Mouse (Mus musculus) liver, postnatal 0 days (tissue): Measurements from ENCODE around the gene 2310009B15Rik. TPM values are rescaled to one million over a fixed set of nuclear protein-coding genes. Genes with fewer than 3 reads are reported as not detected.
"Not testable (repeated sequence)": the region's sequence is repeated elsewhere in the genome, so short reads cannot be mapped to it uniquely, and the experiment has no call there.

Experiments
- ATAC-seq: fragments of 200-750 bp; cut with Nextera tagmentation; 2 replicates; pipeline ENCODE4 v1.8.0; 2017; ENCODE audit warnings: mild to moderate bottlenecking, moderate library complexity
- DNase-seq: peaks from one replicate; pipeline ENCODE4 v3.0.0-alpha.2; 2016
- H3K27ac ChIP-seq: fragments of 300-500 bp; sonication (generic); 2 replicates; pipeline ENCODE4 v1.5.1; 2014; ENCODE audit warnings: antibody characterized with exemption, moderate library complexity, mild to moderate bottlenecking, low read depth
- H3K27me3 ChIP-seq: fragments of 300-500 bp; sonication (generic); 2 replicates; pipeline ENCODE4 v1.6.1; 2014; ENCODE audit warnings: low read length, control low read depth, mixed read lengths; ENCODE audit not compliant: insufficient read depth
- H3K36me3 ChIP-seq: fragments of 300-500 bp; sonication (generic); replicated peaks from 2 replicates; pipeline ENCODE4 v1.6.1; 2014; ENCODE audit warnings: mild to moderate bottlenecking, control low read depth, low read length, moderate library complexity, mixed read lengths; ENCODE audit not compliant: insufficient read depth
- H3K4me1 ChIP-seq: fragments of 300-500 bp; sonication (generic); 2 replicates; pipeline ENCODE4 v1.6.1; 2014; ENCODE audit warnings: antibody characterized with exemption, mild to moderate bottlenecking, control low read depth; ENCODE audit not compliant: insufficient read depth
- H3K4me2 ChIP-seq: fragments of 300-500 bp; sonication (generic); 2 replicates; pipeline ENCODE4 v1.6.1; 2014; ENCODE audit warnings: low read depth, mild to moderate bottlenecking, low read length, moderate library complexity, mixed read lengths
- H3K4me3 ChIP-seq: fragments of 300-500 bp; sonication (generic); 2 replicates; pipeline ENCODE4 v1.5.1; 2014; ENCODE audit warnings: low read depth, low read length
- H3K9ac ChIP-seq: fragments of 300-500 bp; sonication (generic); replicated peaks from 2 replicates; pipeline ENCODE4 v1.6.1; 2014; ENCODE audit warnings: mild to moderate bottlenecking, moderate library complexity
- H3K9me3 ChIP-seq: fragments of 300-500 bp; sonication (generic); 2 replicates; pipeline ENCODE4 v1.6.1; 2016; ENCODE audit warnings: mild to moderate bottlenecking, control low read depth, low read length, mixed read lengths
- CTCF ChIP-seq: sonication (generic); IDR thresholded peaks from 2 replicates; pipeline ENCODE4 v1.5.1; 2016; ENCODE audit warnings: antibody characterized with exemption, low read depth
- EP300 ChIP-seq: IDR thresholded peaks from 2 replicates; pipeline ENCODE4 v1.6.1; 2016; ENCODE audit warnings: antibody characterized with exemption, low read depth, mild to moderate bottlenecking
- WGBS: fragments of 180-500 bp; shearing (Covaris S2); extraction: QIAGEN DNeasy Blood & Tissue Kit; methylation state at CpG from one replicate; pipeline ENCODE4 v1.1.7; 2014; ENCODE audit not compliant: insufficient replicate concordance; 5-methylcytosine and 5-hydroxymethylcytosine counted together
- polyA plus RNA-seq: library from polyadenylated mRNA; unstranded; fragments of >200 nt; fragmentation: Nextera tagmentation; extraction: Ambion mirVana; gene quantifications from 2 replicates; pipeline ENCODE4 v1.2.1, GENCODE M21; 2015

2310009B15Rik gene
- polyA plus RNA-seq = 28.0 and 28.2 TPM in 2 replicates

GRCm38 (mm10) chr1:138856101-138856950 lies at the start of gene 2310009B15Rik:
Gene 2310009B15Rik (minus strand): TSS chr1:138856852.
- Histone ChIP-seq H3K4me3 (peak within 1 kb of the TSS; percentile 58), H3K27ac (peak within 1 kb of the TSS; percentile 81), H3K9ac (peak within 1 kb of the TSS; percentile 58; the same call in 1 of the 2 replicates), H3K4me2 (peak within 1 kb of the TSS; percentile 59)
- not testable (repeated sequence) for H3K4me1 ChIP-seq, H3K9me3 ChIP-seq, H3K27me3 ChIP-seq, H3K36me3 ChIP-seq
- peak; percentile 90 for DNase-seq
- peak; percentile 99 for ATAC-seq
- under 1% methylated on average over 32 of the region's 79 CpGs for WGBS

GRCm38 (mm10) chr1:138906256-138906655 lies 49.6 kb upstream of the 2310009B15Rik start:
- WGBS = 65% methylated on average over 3 of the region's 3 CpGs
- no peaks in the 10 kb centered on the region for H3K9me3 ChIP-seq
- no peak overlapping the region for H3K27ac ChIP-seq
- no peak for TF ChIP-seq EP300
- ATAC-seq (no peak), DNase-seq (no peak)
- H3K4me3 ChIP-seq = no peak overlapping the region
- H3K9ac ChIP-seq = no peak overlapping the region
- H3K4me2 ChIP-seq = no peak overlapping the region
- no peaks in the 10 kb centered on the region for H3K36me3 ChIP-seq
- H3K4me1 ChIP-seq = no peaks in the 10 kb centered on the region
- no peaks in the 10 kb centered on the region for H3K27me3 ChIP-seq

- Histone ChIP-seq H3K4me1 (no peaks in the 10 kb centered on the region), H3K36me3 (no peaks in the 10 kb centered on the region), H3K4me3 (no peak overlapping the region), H3K27ac (no peak overlapping the region), H3K4me2 (no peak overlapping the region), H3K27me3 (no peaks in the 10 kb centered on the region), H3K9me3 (no peaks in the 10 kb centered on the region), H3K9ac (no peak overlapping the region)
- ATAC-seq = no peak
- 72% methylated on average over 3 of the region's 3 CpGs for WGBS
- TF ChIP-seq CTCF = no peak
- TF ChIP-seq EP300 = no peak
- DNase-seq = no peak
Measured at GRCm38 (mm10) chr1:138905092-138905765, 48.6 kb upstream of the 2310009B15Rik start.

GRCm38 (mm10) chr1:138903894-138904293 lies 47.2 kb upstream of the 2310009B15Rik start:
- 81% methylated on average over 5 of the region's 5 CpGs for WGBS
- no peaks in the 10 kb centered on the region for H3K9me3 ChIP-seq
- no peak for TF ChIP-seq EP300
- TF ChIP-seq CTCF = no peak
- H3K4me3 ChIP-seq = no peak overlapping the region
- no peak for DNase-seq
- ATAC-seq = no peak
- no peaks in the 10 kb centered on the region for H3K4me1 ChIP-seq
- no peak overlapping the region for H3K4me2 ChIP-seq
- no peak overlapping the region for H3K27ac ChIP-seq
- no peak overlapping the region for H3K9ac ChIP-seq
- H3K27me3 ChIP-seq = no peaks in the 10 kb centered on the region
- no peaks in the 10 kb centered on the region for H3K36me3 ChIP-seq

- H3K9ac ChIP-seq = no peak overlapping the region
- no peaks in the 10 kb centered on the region for H3K4me1 ChIP-seq
- H3K27me3 ChIP-seq = no peaks in the 10 kb centered on the region
- no peak overlapping the region for H3K4me3 ChIP-seq
- no peak for DNase-seq
- 82% methylated on average over 16 of the region's 16 CpGs for WGBS
- no peaks in the 10 kb centered on the region for H3K36me3 ChIP-seq
- H3K4me2 ChIP-seq = no peak overlapping the region
- no peak overlapping the region for H3K27ac ChIP-seq
- TF ChIP-seq CTCF (no peak), EP300 (no peak)
- no peaks in the 10 kb centered on the region for H3K9me3 ChIP-seq
- ATAC-seq = no peak
Measured at GRCm38 (mm10) chr1:138901431-138902117, 44.9 kb upstream of the 2310009B15Rik start.

- no peak for ATAC-seq
- H3K27ac ChIP-seq = no peak overlapping the region
- WGBS = 67% methylated on average over 3 of the region's 3 CpGs
Measured at GRCm38 (mm10) chr1:138896088-138896487, 39.4 kb upstream of the 2310009B15Rik start.

More at GRCm38 (mm10) chr1:138896088-138896487, 39.4 kb upstream of the 2310009B15Rik start:
- H3K4me3 ChIP-seq = no peak overlapping the region
- no peaks in the 10 kb centered on the region for H3K36me3 ChIP-seq
- no peak for DNase-seq
- no peaks in the 10 kb centered on the region for H3K27me3 ChIP-seq
- H3K4me2 ChIP-seq = no peak overlapping the region
- no peak for TF ChIP-seq EP300
- peak; percentile 37 for TF ChIP-seq CTCF
- H3K9me3 ChIP-seq = no peaks in the 10 kb centered on the region
- no peak overlapping the region for H3K9ac ChIP-seq
- H3K4me1 ChIP-seq = no peaks in the 10 kb centered on the region
